Mouse (Mus musculus) testis, adult 10 weeks (tissue): ENCODE results near the gene Acoxl. TPM values are rescaled to one million over a fixed set of nuclear protein-coding genes. Genes with fewer than 3 reads are reported as not detected.

ENCODE experiments used
- polyA plus RNA-seq: library from polyadenylated mRNA; stranded (reverse); fragments of 350-450 nt; fragmentation: Illumina TruSeq; extraction: RNeasy Lipid Tissue Mini Kit (QIAGEN cat#74804); gene quantifications from one replicate; pipeline ENCODE4 v1.2.3, GENCODE M21; 2014; ENCODE audit warnings: low read depth, low replicate concordance

Gene Acoxl
- polyA plus RNA-seq: 0.07 TPM

DNA sequence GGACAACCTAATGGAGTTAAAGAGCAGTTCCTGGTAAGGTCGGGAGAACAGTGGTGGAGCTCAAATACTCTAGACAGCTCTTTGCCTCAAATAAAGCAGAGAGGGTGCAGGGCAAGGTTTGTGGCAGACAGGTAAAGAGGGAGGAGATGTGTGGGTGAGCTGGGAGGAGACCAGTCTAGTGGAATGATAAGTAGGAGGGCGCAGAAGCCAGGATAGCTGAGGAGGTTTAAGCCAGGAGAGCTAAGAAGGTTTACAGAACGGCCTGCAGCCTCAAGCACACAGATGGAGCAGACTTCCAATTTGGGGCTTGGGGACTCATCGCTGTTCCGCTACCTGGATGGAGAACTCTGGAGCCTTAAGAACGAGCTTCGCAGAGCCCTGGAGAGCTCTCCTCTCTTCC lies at the start of gene Acoxl:
Gene Acoxl (plus strand): TSS at position 301 of the 400 bp plus-strand sequence.

GRCm38 (mm10) chr2:127791919-127792603 lies 46.6 kb upstream of the Acoxl start, which contains the start of gene Mtln:
TSS of gene Mtln (minus strand) at chr2:127792488.

GRCm38 (mm10) chr2:127831401-127832102 lies 7.1 kb upstream of the Acoxl start, which contains the start of gene Bub1:
TSS of gene Bub1 (minus strand) at chr2:127831865.

GRCm38 (mm10) chr2:128125635-128126470 lies 287.2 kb downstream of the Acoxl start, which contains the start of gene Bcl2l11:
TSS of gene Bcl2l11 (plus strand) at chr2:128126038.

Other genes with a start within 250 kb of the Acoxl start
- 3.5 TPM for gene Mal, start 182.2 kb upstream of the Acoxl start, polyA plus RNA-seq
- gene Mall, start 108.9 kb upstream of the Acoxl start, polyA plus RNA-seq: 0.62 TPM
- 350 TPM for gene Nphp1, start 50.0 kb upstream of the Acoxl start, polyA plus RNA-seq
- gene Mtln, start 46.4 kb upstream of the Acoxl start, polyA plus RNA-seq: 6.5 TPM
- 180 TPM for gene Bub1, start 7.0 kb upstream of the Acoxl start, polyA plus RNA-seq